Mouse (Mus musculus): ENCODE results near the gene Orai2. TPM values are rescaled to one million over a fixed set of nuclear protein-coding genes. Genes with fewer than 3 reads are reported as not detected.
A peak's percentile ranks its signal among the peaks of the same experiment; 100 is the strongest.

Gene Orai2
- total and polyA plus RNA-seq, 2 experiments from 2014 or later, result 0.69 to 1.1 TPM

- no peak overlapping the region for H3K27ac ChIP-seq (ENCODE audit: low read depth)
- H3K4me2 ChIP-seq (ENCODE audit: low read depth, low read length), result no peak overlapping the region
- no peak for ATAC-seq (ENCODE audit: insufficient read depth, low read depth)
- TF ChIP-seq EP300 (IDR thresholded peaks at IDR 0.05; ENCODE audit: low read depth) (no peak), CTCF (IDR thresholded peaks at IDR 0.05; ENCODE audit: low read depth) (no peak)
- H3K9ac ChIP-seq (replicated peaks; ENCODE audit: low read depth, low read length), result no peak overlapping the region
- WGBS, result 86% methylated on average over 10 of the region's 10 CpGs
- H3K4me3 ChIP-seq (ENCODE audit: low read depth, low read length), result no peak overlapping the region
- no peaks in the 10 kb centered on the region for H3K9me3 ChIP-seq (replicated peaks; ENCODE audit: control insufficient read depth, low read length)
- H3K27me3 ChIP-seq (ENCODE audit: control insufficient read depth, insufficient read depth, low read length), result no peaks in the 10 kb centered on the region
- no peak for DNase-seq (ENCODE audit: low spot score)
- no peaks in the 10 kb centered on the region; the same call in 1 of the 2 replicates for H3K4me1 ChIP-seq (ENCODE audit: control insufficient read depth, insufficient read depth)
- H3K36me3 ChIP-seq (replicated peaks; ENCODE audit: control insufficient read depth, insufficient read depth, low read length), result peaks cover 40% of the 10 kb centered on the region
Measured at GRCm38 (mm10) chr5:136140057-136140482, 30.4 kb downstream of the Orai2 start.

- Histone ChIP-seq H3K9me3 (replicated peaks; ENCODE audit: control insufficient read depth, low read length) (no peaks in the 10 kb centered on the region), H3K27me3 (ENCODE audit: control insufficient read depth, insufficient read depth, low read length) (no peaks in the 10 kb centered on the region), H3K9ac (replicated peaks; ENCODE audit: low read depth, low read length) (no peak overlapping the region), H3K4me3 (ENCODE audit: low read depth, low read length) (no peak overlapping the region), H3K4me1 (ENCODE audit: control insufficient read depth, insufficient read depth) (no peaks in the 10 kb centered on the region; the same call in 1 of the 2 replicates), H3K27ac (ENCODE audit: low read depth) (no peak overlapping the region), H3K36me3 (replicated peaks; ENCODE audit: control insufficient read depth, insufficient read depth, low read length) (peaks cover 40% of the 10 kb centered on the region), H3K4me2 (ENCODE audit: low read depth, low read length) (no peak overlapping the region)
- TF ChIP-seq CTCF (IDR thresholded peaks at IDR 0.05; ENCODE audit: low read depth) (no peak), EP300 (IDR thresholded peaks at IDR 0.05; ENCODE audit: low read depth) (no peak)
- WGBS, result 88% methylated on average over 13 of the region's 13 CpGs
- no peak for ATAC-seq (ENCODE audit: insufficient read depth, low read depth)
- no peak for DNase-seq (ENCODE audit: low spot score)
Measured at GRCm38 (mm10) chr5:136139393-136139792, 31.1 kb downstream of the Orai2 start.

- H3K36me3 ChIP-seq (replicated peaks; ENCODE audit: control insufficient read depth, insufficient read depth, low read length), result peaks cover 40% of the 10 kb centered on the region
- no peak for DNase-seq (ENCODE audit: low spot score)
- H3K4me2 ChIP-seq (ENCODE audit: low read depth, low read length), result no peak overlapping the region
Measured at GRCm38 (mm10) chr5:136137658-136138274, 32.7 kb downstream of the Orai2 start.

GRCm38 (mm10) chr5:136136292-136136990 lies 34.1 kb downstream of the Orai2 start:
- H3K4me1 ChIP-seq (ENCODE audit: control insufficient read depth, insufficient read depth), result no peaks in the 10 kb centered on the region; the same call in 1 of the 2 replicates
- H3K9ac ChIP-seq (replicated peaks; ENCODE audit: low read depth, low read length), result peak overlapping the region; percentile 68
- no peaks in the 10 kb centered on the region for H3K9me3 ChIP-seq (replicated peaks; ENCODE audit: control insufficient read depth, low read length)
- TF ChIP-seq EP300 (IDR thresholded peaks at IDR 0.05; ENCODE audit: low read depth) (no peak), CTCF (IDR thresholded peaks at IDR 0.05; ENCODE audit: low read depth) (no peak)
- H3K27me3 ChIP-seq (ENCODE audit: control insufficient read depth, insufficient read depth, low read length), result no peaks in the 10 kb centered on the region
- DNase-seq (ENCODE audit: low spot score) (no peak), ATAC-seq (ENCODE audit: insufficient read depth, low read depth) (peak; percentile 15)
- H3K27ac ChIP-seq (ENCODE audit: low read depth), result peak overlapping the region; percentile 51
- 3% methylated on average over 20 of the region's 20 CpGs for WGBS
- H3K4me2 ChIP-seq (ENCODE audit: low read depth, low read length), result peak overlapping the region; percentile 82
- peak overlapping the region; percentile 77 for H3K4me3 ChIP-seq (ENCODE audit: low read depth, low read length)
- peaks cover 31% of the 10 kb centered on the region for H3K36me3 ChIP-seq (replicated peaks; ENCODE audit: control insufficient read depth, insufficient read depth, low read length)

More at GRCm38 (mm10) chr5:136137658-136138274, 32.7 kb downstream of the Orai2 start:
- TF ChIP-seq CTCF (IDR thresholded peaks at IDR 0.05; ENCODE audit: low read depth) (peak; percentile 51), EP300 (IDR thresholded peaks at IDR 0.05; ENCODE audit: low read depth) (no peak)
- Histone ChIP-seq H3K27ac (ENCODE audit: low read depth) (no peak overlapping the region), H3K9me3 (replicated peaks; ENCODE audit: control insufficient read depth, low read length) (no peaks in the 10 kb centered on the region), H3K4me3 (ENCODE audit: low read depth, low read length) (no peak overlapping the region), H3K27me3 (ENCODE audit: control insufficient read depth, insufficient read depth, low read length) (no peaks in the 10 kb centered on the region), H3K9ac (replicated peaks; ENCODE audit: low read depth, low read length) (no peak overlapping the region), H3K4me1 (ENCODE audit: control insufficient read depth, insufficient read depth) (no peaks in the 10 kb centered on the region; the same call in 1 of the 2 replicates)
- no peak for ATAC-seq (ENCODE audit: insufficient read depth, low read depth)
- WGBS, result 73% methylated on average over 13 of the region's 13 CpGs

GRCm38 (mm10) chr5:136135571-136136291 lies 34.8 kb downstream of the Orai2 start, which contains the start of the genes Lrwd1 and Alkbh4:
TSS of gene Lrwd1 (minus strand) at chr5:136136074.
TSS of gene Alkbh4 (plus strand) at chr5:136136146.
- TF ChIP-seq CTCF (IDR thresholded peaks at IDR 0.05; ENCODE audit: low read depth) (peak; percentile 74), EP300 (IDR thresholded peaks at IDR 0.05; ENCODE audit: low read depth) (no peak)
- Histone ChIP-seq H3K4me3 (ENCODE audit: low read depth, low read length) (peak within 1 kb of the TSS; percentile 77), H3K36me3 (replicated peaks; ENCODE audit: control insufficient read depth, insufficient read depth, low read length) (peaks cover 29% of the 10 kb centered on the region), H3K9ac (replicated peaks; ENCODE audit: low read depth, low read length) (peak within 1 kb of the TSS; percentile 68), H3K4me1 (ENCODE audit: control insufficient read depth, insufficient read depth) (no peaks in the 10 kb centered on the region; the same call in 1 of the 2 replicates), H3K27ac (ENCODE audit: low read depth) (peak within 1 kb of the TSS; percentile 51), H3K4me2 (ENCODE audit: low read depth, low read length) (peak within 1 kb of the TSS; percentile 82), H3K27me3 (ENCODE audit: control insufficient read depth, insufficient read depth, low read length) (no peaks in the 10 kb centered on the region), H3K9me3 (replicated peaks; ENCODE audit: control insufficient read depth, low read length) (no peaks in the 10 kb centered on the region)
- ATAC-seq (ENCODE audit: insufficient read depth, low read depth) (peak; percentile 94), DNase-seq (ENCODE audit: low spot score) (peak; percentile 97)
- under 1% methylated on average over 60 of the region's 60 CpGs for WGBS

All from heart, postnatal 0 days (tissue).